Mouse (Mus musculus) ES-E14 (cell line): ENCODE data around the gene Lhfpl3.

Experiments used
- CHD2 ChIP-seq: IDR thresholded peaks from 2 replicates; pipeline ENCODE4 v1.6.1; 2014; ENCODE audit warnings: mild to moderate bottlenecking, low read depth, low read length, inconsistent platforms
- ZC3H11A ChIP-seq: IDR thresholded peaks from 2 replicates; pipeline ENCODE4 v1.6.1; 2012; ENCODE audit warnings: low read depth, mild to moderate bottlenecking, inconsistent platforms, low read length, borderline replicate concordance
- ZNF384 ChIP-seq: IDR thresholded peaks from 2 replicates; pipeline ENCODE4 v1.6.1; 2012; ENCODE audit warnings: low read depth, low read length, inconsistent platforms

- TF ChIP-seq ZNF384 (no peak), ZC3H11A (no peak), CHD2 (no peak)
Observed at GRCm38 (mm10) chr5:23034944-23035726, 289.3 kb downstream of the Lhfpl3 start.
